Mouse (Mus musculus) c-Kit-negative CD71-positive TER-119-positive erythroid progenitor cells, embryonic 14.5 days (primary cell): ENCODE results near the gene Igf1r.

ENCODE experiments used
- DNase-seq: peaks from one replicate; pipeline ENCODE4 v3.0.0-alpha.2; 2013; ENCODE audit warnings: low read depth, low spot score

Igf1r gene

DNA sequence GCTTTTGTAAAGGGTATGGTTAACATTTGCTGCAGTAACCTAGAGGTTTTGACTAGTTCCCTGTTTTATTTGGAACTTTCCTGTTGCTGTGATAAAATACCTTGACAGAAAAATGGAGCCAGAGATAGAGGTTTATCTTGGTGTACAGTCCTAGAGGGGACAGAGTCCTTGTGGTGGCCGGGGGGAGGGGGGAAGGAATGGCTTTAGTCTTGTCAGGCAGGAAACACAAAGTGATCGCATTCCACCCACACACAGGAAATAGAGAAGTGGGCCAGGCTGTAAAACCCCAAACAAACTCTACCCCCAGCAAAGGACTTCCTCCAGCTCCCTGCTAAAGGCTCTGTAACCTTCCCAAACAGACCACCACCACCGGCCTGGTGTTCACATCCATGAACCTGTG lies 211.4 kb downstream of the Igf1r start:
- no peak for DNase-seq

DNA sequence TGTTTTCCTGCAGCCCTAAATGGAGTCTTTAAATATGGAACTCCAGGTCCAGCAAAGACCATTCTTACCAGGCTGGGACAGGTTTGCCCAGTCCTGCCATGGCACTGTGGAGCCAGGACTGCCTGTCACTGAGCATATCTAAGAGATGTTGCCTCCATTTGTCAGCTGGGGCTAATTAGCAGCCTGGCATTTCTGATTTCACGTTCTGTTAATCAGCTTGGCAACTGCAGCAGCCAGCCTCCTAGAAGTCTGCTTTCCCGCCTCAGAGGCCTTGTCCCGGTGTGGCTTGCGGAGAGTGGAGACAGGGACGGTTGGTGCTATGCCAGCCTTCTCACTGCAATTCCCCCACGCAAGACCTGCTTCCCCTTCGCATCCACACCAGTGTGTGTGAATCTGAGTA lies 220.1 kb downstream of the Igf1r start:
- no peak for DNase-seq

DNA sequence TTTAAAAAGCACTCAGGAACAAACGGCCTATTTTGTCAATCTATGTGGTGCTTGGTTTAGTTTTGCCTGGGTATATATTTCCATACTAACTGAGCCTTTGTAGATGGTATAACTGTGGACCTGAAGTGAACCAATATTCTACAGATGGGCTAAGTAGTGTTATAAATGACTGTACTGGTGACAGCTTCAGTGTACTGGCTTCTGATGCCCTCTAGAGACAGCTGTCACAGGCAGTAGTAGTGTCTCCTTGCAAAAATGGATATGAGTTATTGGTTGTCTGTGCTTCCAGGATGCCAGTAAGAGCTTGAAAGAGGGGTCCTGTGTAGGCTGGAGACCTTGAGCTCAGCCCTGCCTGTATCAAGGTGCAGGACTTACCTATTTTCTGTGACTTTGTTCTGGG lies 227.0 kb downstream of the Igf1r start:
- DNase-seq, result no peak

DNA sequence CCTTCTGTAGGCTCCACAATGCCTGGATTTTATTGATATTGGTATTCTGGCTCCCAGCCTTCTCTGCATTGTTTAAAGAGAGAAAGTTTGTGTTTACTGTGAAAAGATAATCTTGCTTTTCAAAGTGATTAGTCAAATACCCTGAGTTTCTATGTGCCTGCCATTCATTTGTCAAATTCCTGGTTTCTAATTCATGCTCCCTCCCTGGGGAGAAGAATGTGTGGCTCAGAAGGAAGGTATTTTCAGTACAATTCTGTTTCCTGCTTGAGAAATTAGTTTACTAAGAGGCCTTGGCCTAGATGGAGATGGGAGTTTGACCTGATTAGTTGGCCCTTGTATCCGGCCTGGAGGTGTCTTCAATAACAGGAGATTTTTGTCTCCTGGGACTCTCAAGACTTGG lies 228.5 kb downstream of the Igf1r start:
- no peak for DNase-seq

DNA sequence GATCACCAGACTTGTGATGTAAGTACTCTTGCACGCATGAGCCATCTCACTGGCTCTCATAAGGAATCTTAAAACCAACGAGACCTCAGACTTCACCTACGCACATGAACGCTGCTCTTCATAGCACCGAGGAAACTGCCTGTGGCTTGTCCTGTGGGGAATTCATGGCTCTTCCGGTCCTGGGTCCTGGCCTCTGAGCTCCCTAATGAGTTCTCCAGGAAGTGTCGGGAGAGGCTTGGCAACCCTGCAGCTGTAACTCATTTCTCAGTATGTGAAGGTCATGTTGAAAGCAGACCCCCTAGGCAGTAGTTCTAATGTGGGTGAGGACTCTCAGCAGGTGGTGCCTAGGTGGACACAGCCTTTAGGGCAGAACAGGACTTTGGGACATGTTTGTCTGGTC lies 229.4 kb downstream of the Igf1r start:
- DNase-seq, result no peak

DNA sequence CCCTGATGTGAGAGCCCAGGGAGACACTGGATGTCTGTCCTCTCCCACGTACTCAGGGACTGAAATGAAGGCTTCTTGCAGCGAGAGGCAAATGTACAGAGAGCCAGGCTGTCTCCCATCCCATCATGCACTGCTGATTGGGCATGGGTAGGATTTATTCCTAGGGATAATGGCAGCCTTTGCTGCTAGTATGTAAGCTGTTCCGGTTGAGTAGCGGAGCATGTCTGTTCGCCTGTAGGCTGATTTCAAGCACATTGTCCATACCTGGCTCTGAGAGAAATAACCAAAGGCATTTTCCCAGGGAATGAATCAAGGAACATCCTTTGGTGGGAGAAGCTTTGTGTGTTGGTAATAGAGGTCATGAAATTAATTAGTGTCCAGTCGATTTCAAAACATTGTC lies 230.1 kb downstream of the Igf1r start:
- DNase-seq, result no peak

DNA sequence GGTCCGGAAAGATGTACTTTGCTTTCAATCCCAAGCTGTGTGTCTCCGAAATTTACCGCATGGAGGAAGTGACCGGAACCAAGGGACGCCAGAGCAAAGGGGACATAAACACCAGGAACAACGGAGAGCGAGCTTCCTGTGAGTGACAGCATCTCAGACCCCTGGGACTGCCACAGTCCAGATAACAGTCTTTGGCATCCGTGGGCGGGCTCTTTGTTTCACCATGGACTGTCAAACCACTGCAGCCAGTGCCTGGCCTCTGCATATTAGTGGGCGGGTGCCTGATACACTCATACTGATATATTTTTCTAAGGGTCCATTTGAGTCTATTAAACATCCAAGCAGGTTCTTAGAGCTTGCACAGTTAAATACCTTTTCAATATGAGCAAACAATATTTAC lies 230.8 kb downstream of the Igf1r start:
- no peak for DNase-seq

DNA sequence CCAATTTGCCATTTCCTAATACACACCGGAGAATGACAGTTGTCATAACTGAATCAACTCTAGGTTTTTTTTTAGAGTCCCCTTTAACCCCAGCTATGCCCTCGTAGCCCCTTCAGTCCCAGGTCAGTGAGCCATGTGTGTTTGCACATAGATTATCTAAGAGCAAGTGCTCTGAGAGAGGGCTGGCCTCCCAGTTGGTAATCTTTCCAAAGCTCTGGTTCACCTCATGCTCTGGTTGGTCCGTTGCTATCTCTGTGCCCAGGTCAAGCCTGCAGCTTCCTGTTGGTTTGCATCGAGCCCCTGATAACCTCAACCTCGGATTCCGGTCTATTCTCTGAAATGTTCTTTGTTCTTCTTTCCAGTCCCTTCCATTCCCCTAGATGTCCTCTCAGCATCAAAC lies 236.6 kb downstream of the Igf1r start:
- no peak for DNase-seq

DNA sequence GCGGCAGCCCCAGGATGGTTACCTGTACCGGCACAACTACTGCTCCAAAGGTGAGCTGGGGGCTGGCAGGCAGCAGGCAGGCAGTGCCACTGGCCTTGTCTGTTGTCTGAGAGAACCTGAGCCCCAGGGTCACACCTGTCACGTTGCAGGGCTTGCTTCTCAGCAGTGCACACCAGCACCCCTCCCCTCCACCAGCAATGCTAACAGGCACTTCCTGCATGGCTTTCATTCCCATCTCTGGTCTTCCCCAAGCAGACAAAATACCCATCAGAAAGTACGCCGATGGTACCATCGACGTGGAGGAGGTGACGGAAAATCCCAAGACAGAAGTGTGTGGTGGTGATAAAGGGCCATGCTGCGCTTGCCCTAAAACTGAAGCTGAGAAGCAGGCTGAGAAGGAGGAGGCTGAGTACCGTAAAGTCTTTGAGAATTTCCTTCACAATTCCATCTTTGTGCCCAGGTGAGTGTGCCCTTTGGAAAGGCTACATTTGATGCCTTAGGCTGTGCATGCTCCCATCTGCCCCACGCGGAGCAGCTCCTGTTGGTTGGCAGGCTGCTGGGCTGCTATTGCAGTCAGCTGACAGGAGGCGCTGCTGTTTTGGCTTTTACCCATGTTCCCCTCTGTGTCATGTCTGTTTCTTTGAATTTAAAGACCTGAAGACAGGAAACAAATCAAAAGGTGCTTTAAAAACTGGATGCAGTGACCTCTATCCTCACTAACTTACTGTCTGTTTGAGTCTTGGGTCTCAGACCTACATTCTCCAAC lies 237.2 kb downstream of the Igf1r start:
- no peak for DNase-seq

DNA sequence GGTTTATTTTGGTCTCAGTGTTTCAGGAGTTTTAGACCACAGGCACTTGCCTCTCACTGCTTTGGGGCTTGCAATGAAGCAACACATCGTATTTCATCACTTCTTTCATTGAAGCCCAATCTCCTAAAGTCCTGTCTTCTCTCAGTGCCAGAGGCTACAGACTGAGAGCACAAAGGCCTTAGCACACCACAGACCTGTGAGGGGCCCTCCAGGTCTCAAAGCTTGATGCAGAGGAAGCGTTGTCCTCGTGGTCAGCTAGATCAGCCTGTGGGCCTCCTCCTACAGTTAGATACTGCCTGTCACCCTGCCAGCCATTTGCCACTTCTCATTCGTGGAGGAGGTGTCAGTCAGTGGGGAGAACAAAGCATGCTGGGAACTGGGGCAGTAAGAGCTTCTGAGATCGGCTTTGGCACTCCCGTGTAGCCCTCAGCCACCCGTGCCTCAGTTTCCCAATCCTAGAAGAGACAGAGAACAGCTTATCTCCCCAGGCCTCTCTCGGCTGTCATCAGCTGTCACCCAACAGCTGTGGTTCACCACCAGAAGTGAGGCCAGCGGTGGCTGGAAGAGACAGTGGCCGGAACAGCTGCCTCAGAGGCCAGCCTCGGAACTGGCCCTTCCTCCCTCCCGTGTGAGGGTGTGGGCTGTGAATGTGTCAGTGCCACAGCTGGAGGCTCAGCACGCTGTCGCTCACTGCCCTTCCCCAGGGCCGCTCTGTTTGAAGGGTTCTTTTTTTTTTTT lies 241.5 kb downstream of the Igf1r start:
- DNase-seq, result no peak

DNA sequence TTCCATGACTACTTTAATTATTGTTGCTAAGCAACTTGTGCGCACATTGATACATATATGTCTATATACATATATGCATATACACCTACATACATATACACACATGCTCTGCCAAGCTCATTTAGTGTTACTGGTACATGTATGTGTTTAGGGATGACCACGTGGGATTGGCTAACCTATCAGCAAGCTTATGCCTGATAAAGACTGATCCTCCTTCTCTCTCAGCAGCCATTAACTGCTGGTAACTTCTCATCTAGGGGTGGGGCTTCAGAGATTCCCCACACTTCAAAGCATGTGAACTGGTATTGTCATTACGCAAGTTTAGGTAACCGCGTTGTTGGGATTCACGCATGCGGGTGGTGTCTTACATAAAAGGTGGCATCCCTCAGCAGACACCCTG lies 247.0 kb downstream of the Igf1r start:
- no peak for DNase-seq

DNA sequence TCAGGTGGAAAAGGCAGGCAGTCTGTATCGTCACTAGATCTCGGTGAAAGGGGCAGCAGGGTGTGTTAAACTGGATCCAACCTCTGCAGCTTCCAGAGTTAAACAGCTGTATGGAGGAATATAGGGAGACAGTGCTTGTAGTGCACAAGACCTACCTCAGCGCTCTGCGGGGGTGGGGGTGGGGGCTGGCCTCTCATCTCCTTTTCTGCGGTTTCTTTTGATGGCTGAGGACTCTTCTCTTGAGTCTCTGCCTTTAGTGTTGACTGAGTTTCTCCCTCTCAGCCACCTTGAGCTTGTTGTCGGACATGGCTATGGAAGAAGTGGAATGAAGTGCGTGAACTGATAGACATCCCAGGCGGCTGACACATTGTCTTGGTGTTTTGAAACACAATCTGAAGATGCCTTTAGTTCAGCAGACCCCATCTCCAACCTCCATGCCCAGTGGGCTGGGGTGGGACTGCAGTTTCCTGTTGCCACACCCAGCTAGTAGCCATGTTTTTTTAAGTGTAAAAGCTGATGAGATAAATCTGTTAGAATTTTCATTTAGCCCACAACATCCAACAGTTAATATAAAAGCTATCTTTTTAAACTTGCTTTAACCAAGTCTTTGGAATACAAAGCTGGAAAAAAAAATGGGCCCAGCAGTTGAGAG lies 253.3 kb downstream of the Igf1r start:
- DNase-seq, result no peak

DNA sequence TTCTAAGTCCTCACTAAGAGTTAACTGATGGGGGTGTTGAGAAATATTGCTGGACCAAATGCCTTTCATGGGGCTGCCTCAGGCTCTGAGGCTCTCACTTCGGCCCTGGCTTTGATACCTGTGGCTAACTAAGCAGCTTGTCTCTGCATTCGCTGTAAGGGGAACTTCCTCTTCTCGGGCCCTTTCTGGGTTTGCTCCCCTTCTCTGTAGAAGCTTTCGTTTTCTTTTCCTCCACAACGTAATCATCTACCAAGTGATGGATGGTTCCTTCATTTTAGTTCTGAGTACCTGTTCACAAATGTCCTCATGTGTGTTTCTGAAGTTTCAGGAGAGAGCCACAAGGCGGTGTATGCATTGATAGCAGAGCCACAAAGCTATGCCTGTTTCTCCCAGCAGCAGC lies 256.4 kb downstream of the Igf1r start:
- DNase-seq, result no peak

DNA sequence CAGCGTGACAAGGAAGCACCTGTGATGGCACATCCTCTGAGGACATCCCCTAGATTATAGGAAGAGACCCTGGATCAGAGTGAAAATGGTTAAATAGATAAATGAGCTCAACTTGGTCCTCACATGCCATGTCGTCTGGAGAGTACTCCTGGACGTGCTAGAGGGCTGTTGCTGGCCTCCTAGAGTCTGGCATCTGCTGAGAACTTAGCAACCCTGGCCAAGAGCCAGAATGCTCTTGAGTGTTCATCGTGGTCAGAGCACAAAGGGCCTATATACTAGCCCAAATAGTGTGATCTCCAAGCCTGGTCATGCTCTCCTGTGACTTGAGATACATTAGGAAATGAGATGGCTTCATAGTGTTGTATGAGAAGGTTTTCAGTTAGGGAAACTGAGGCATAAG lies 257.8 kb downstream of the Igf1r start:
- DNase-seq, result no peak

DNA sequence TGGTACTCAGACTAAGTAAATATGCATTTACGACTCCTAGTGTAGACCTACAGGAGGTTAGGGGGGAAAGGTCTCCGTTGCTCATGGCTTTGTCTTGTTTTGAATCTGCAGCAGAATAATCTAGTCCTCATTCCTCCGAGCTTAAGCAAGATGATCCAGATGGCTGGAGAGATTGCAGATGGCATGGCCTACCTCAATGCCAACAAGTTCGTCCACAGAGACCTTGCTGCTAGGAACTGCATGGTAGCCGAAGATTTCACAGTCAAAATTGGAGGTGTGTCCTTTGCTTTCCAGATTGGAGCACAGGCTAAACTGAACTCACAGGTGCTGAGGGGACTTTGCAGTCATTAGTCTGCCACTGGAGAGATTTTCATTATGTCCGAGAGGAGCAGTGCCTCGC lies 259.3 kb downstream of the Igf1r start:
- no peak for DNase-seq

DNA sequence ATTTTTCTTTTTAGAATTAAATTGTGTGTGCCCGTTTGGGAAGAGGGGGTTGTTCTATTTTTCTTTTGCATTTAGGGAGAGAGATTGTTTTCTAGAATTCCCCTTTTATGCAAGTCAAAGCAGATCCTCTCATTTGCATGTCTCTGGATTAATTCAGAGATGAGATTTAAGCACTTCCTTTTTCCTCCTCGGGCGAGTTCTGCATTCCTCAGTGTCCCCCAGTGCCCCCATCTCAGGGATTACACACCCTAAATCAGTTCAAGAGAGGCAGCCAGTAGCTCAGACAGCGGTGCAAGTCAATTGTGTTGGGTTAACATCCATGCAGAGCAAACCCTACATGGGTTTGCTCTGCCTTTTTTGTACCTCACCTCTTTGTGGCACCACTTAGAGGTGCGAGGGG lies 261.2 kb downstream of the Igf1r start:
- DNase-seq, result no peak

DNA sequence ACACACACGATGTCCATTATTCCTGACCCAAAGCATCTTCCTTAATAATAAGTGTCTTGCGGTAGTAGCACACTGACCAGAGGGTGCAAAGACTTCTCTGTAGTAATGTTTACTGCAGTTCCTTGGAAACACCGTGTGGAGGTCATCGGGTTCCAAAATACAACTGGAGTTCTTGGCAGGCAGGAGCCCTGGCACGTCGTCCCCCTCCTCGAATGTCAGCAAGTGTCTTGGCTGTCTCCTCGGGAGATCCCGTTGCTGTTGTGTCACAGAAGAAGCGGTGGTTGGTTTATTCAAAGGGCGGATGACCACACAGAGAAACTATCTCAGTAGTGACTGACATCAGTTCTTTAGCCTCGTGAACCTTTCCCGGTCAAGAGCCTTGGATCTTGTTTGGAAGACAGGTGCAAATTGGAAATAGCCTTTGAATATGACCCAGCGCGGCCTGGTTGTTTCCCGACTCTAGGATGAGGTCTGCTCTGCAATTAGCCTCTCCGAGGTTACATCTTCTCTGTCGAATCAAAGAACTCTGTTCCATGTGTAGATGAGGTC lies 263.0 kb downstream of the Igf1r start:
- no peak for DNase-seq

DNA sequence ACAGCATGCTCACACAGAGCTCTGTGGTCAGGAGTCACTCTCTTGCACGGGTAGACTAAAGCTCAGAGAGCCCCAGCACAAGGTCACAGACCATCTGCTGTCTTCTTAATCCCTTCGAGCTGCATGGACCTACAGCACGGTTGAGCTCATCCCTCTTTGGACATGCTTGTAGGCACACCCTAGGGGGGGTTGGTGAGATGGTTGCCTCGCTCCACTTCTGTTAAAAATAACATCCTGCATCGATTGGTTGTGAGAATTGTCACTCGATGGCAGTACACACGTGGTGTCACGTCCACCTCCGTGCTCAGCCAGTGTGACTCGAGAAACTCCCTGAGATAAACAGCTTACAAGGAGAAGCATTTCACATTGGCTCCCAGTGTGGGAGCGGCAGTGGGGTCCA lies 266.3 kb downstream of the Igf1r start:
- no peak for DNase-seq

DNA sequence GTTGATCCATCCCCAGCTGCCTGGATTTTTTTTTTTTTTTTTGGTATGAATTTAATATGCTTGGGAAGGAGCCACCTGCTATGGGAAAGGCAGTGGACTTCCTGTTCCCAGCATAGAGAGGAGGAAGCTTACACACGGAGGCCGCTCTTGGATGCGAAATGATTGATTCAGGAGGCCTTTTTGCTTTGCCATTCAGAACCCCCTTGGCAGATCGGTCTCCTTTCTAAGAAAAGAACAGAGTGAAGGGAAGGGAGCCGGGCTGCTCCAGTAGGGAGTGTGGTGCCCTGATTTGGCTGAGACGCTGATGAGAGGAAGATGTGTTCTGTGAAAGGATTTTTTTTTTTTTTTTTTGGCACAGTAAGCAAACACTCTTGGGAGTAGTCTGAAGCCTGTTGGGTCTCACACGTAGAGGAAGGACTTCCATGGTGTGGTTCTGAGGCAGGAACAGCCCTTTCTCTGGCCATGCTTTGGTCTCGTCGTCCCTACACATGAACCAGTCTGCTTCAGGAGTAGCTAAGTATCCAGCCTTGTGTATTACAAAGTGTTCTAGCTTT lies 269.1 kb downstream of the Igf1r start:
- no peak for DNase-seq

DNA sequence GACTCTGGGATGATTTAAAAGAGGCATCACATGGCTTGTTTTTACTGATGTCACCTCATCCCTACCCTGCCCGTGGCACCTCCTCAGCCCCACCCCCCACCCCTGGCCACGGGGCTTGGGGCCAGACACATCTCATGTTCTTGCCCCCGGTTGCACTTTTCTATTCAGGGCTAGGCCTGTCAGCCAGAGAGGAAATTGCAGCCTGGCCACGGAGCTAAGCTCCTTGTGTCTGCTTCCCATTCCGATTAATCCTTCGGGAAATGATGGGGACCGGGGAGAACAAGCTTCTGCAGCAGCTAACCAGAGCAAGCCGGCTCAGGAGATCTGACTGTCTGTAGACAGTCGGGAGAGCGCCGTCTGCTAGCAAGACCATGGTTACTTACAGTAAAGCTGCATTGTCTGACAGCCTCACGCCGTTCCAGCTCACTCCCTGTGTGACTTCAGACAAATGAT lies 270.8 kb downstream of the Igf1r start:
- DNase-seq, result no peak

DNA sequence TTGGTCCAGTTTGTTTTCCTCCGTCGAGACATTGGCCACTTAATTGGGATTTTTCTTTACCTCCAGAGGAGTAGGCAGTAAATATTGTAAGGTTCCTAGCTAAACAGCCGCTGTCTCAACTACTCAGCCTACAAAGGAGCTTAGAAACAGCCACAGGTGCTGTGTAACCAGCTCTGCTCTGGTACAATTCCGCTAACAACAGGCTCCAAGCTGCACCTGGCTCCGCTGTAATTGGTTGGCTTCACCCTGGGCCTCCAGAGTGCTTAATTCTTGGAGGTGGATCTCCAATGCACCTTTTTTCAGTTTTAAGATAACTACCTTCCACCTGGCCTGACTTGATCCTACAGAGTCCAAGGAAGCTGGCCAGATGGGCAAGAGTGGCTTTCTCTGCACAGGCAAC lies 271.4 kb downstream of the Igf1r start:
- no peak for DNase-seq

DNA sequence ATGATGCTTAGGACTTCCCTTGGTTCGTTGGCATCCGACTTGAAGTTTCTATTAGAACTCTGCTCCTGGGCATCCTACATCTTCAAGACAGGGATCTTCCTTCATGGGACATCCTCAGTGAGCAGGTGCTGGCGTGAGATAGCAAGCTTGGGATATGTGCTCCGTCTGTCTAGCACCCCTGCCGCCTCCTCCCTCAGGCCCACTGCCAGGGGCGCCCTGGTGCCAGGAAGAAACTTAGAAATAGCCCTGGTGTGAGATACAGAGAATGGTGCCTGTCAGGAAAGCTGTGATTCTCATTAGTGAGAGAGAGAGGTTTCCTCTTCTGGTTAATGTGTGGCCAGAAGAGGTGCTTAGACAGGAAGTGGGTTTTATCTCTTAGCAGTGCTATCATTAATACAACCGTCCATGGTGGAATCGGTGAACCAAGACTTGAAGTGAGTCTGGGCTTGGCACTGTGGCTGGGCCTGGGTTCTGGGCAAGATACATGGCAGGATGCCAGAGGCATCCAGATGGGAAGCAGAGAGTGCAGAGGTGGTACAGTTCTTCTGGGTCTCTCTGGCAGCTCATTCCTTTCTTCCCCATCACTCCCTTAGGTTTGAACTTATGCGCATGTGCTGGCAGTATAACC lies 272.9 kb downstream of the Igf1r start:
- no peak for DNase-seq
